Mouse (Mus musculus) lung, postnatal 0 days (tissue): ENCODE measurements at regions not wholly inside any gene's neighbourhood (a gene's known extent, or its start where the extent isn't known, plus 50 kb on each side); places are given as distances from the start of the nearest gene placed in this dataset.
A peak's percentile ranks its signal among the peaks of the same experiment; 100 is the strongest.

Source experiments
- CTCF ChIP-seq: IDR thresholded peaks from 2 replicates; pipeline ENCODE4 v1.5.1; 2016; ENCODE audit warnings: antibody characterized with exemption, mild to moderate bottlenecking
- EP300 ChIP-seq: IDR thresholded peaks from 2 replicates; pipeline ENCODE4 v1.6.1; 2016; ENCODE audit warnings: antibody characterized with exemption, mild to moderate bottlenecking, control low read depth

GRCm38 (mm10) chr11:20982500-20982899 lies 108.6 kb upstream of the Peli1 start:
- TF ChIP-seq CTCF = no peak
- peak; percentile 99 for TF ChIP-seq EP300
